9 mouse cellular contexts compared by ENCODE assay signal in genomic region chr6:92065721-92066496, GRCm38 (mm10). TPM values are rescaled to one million over a fixed set of nuclear protein-coding genes. Genes with fewer than 3 reads are reported as not detected.
DNase-seq lines count a peak whose midpoint lies in the region; ATAC-seq and TF ChIP-seq lines count a peak whose summit lies in the region.
"Had no signal": no experiment of that assay in that cellular context is flagged by ENCODE, and none has a peak within 500 bp of the region (broad histone marks: within the 10 kb centered on the region; RNA-seq: fewer than 3 reads in every experiment).

No protein-coding gene starts in this region.

- peak; percentile 68 for TF ChIP-seq CTCF in cerebellum, adult 2 months (IDR thresholded peaks at IDR 0.05; ENCODE audit: borderline replicate concordance, insufficient read depth, low read depth, low read length)
- peak; percentile 74 for TF ChIP-seq CTCF in liver, postnatal 0 days (IDR thresholded peaks at IDR 0.05; ENCODE audit: low read depth)

- peak; percentile 18 to 32 for DNase-seq in cerebellum, adult 2 months
- DNase-seq in cerebellum, adult 11 months, result no peak
- peak; percentile 26 to 73 for DNase-seq in spleen, postnatal 10 days (ENCODE audit: low spot score in 2 of 2)
- no peak for DNase-seq in spleen, adult 12 weeks (ENCODE audit: low spot score)
- peak; percentile 65 for DNase-seq in embryo, embryonic 11 days
- DNase-seq in hindbrain, embryonic 14.5 days (ENCODE audit: low spot score), result peak; percentile 69
- peak; percentile 61 for DNase-seq in liver, postnatal 0 days
- DNase-seq in retina, postnatal 7 days (ENCODE audit: low read depth, low spot score), result peak; percentile 19

- TF ChIP-seq EP300 in liver, postnatal 0 days (IDR thresholded peaks at IDR 0.05; ENCODE audit: low read depth), result no peak

- no peaks in the 10 kb centered on the region for H3K4me1 ChIP-seq in cerebellum, adult 2 months (ENCODE audit: control insufficient read depth, insufficient read depth, low read length)
- H3K4me1 ChIP-seq in hindbrain, embryonic 14.5 days (replicated peaks; ENCODE audit: control insufficient read depth, insufficient read depth, low read length), result no peaks in the 10 kb centered on the region
- no peaks in the 10 kb centered on the region for H3K4me1 ChIP-seq in liver, postnatal 0 days (ENCODE audit: insufficient read depth)

- H3K27me3 ChIP-seq in cerebellum, adult 2 months (ENCODE audit: control insufficient read depth, insufficient read depth, low read length), result no peaks in the 10 kb centered on the region
- H3K27me3 ChIP-seq in hindbrain, embryonic 14.5 days (ENCODE audit: control insufficient read depth, insufficient read depth, low read length), result no peaks in the 10 kb centered on the region
- H3K27me3 ChIP-seq in liver, postnatal 0 days (ENCODE audit: insufficient read depth, low read length), result no peaks in the 10 kb centered on the region

- WGBS in cerebellum, adult 2 months, result 59% methylated on average over 12 of the region's 12 CpGs
- WGBS in hindbrain, embryonic 14.5 days, result 59% methylated on average over 12 of the region's 12 CpGs
- WGBS in liver, postnatal 0 days (ENCODE audit: insufficient replicate concordance), result 63% methylated on average over 12 of the region's 12 CpGs

- H3K36me3 ChIP-seq in hindbrain, embryonic 14.5 days (replicated peaks; ENCODE audit: control insufficient read depth, insufficient read depth), result no peaks in the 10 kb centered on the region
- no peaks in the 10 kb centered on the region for H3K36me3 ChIP-seq in liver, postnatal 0 days (replicated peaks; ENCODE audit: insufficient read depth, low read length)

- no peak for TF ChIP-seq POLR2A in cerebellum, adult 2 months (IDR thresholded peaks at IDR 0.05; ENCODE audit: borderline replicate concordance, insufficient read depth, low read length)

- no peak overlapping the region for H3K4me2 ChIP-seq in hindbrain, embryonic 14.5 days (replicated peaks)
- no peak overlapping the region for H3K4me2 ChIP-seq in liver, postnatal 0 days (ENCODE audit: low read depth, low read length)

- ATAC-seq in hindbrain, embryonic 14.5 days (ENCODE audit: low FRiP score), result no peak
- ATAC-seq in liver, postnatal 0 days, result no peak
- ATAC-seq: Patski had no signal

- H3K9me3 ChIP-seq in hindbrain, embryonic 14.5 days (ENCODE audit: control insufficient read depth, low read length), result no peaks in the 10 kb centered on the region
- no peaks in the 10 kb centered on the region for H3K9me3 ChIP-seq in liver, postnatal 0 days (ENCODE audit: low read length)

- H3K4me3 ChIP-seq in cerebellum, adult 2 months (replicated peaks; ENCODE audit: insufficient read depth, low read depth, low read length), result no peak overlapping the region
- H3K4me3 ChIP-seq in hindbrain, embryonic 14.5 days (replicated peaks; ENCODE audit: low read length), result no peak overlapping the region
- H3K4me3 ChIP-seq in liver, postnatal 0 days (ENCODE audit: low read depth, low read length), result no peak overlapping the region

- no peak overlapping the region for H3K27ac ChIP-seq in cerebellum, adult 2 months (ENCODE audit: insufficient read depth, low read length)
- no peak overlapping the region for H3K27ac ChIP-seq in hindbrain, embryonic 14.5 days
- H3K27ac ChIP-seq in liver, postnatal 0 days (ENCODE audit: low read depth), result no peak overlapping the region

- no peak overlapping the region for H3K9ac ChIP-seq in hindbrain, embryonic 14.5 days
- H3K9ac ChIP-seq in liver, postnatal 0 days (replicated peaks), result no peak overlapping the region

RNA-seq across cellular contexts. Expression of gene Nr2c2, which starts 25.3 kb away (rescaled TPM):
- 36.6 and 37.9 TPM in 2 replicates for polyA plus RNA-seq in cerebellum, adult 2 months (2012; rRNA removed)
- 26.9 and 34.9 TPM in 2 replicates for polyA plus RNA-seq in hindbrain, embryonic 14.5 days (2014; fragmentation: Nextera tagmentation; extraction: Ambion mirVana)
- polyA plus RNA-seq in liver, postnatal 0 days (2015; fragmentation: Nextera tagmentation; extraction: Ambion mirVana), result 4.3 and 4.9 TPM in 2 replicates

Comparison
In these comparisons a context has a peak if more than half of its experiments do, and no peak if none do; other contexts are left out.
1. DNase-seq: peak in cerebellum, adult 2 months (2 of 2), spleen, postnatal 10 days (2 of 2), embryo, embryonic 11 days (single experiment), hindbrain, embryonic 14.5 days (single experiment), liver, postnatal 0 days (single experiment) and retina, postnatal 7 days (single experiment); none in cerebellum, adult 11 months (single experiment) and spleen, adult 12 weeks (single experiment).